Mouse (Mus musculus) gastrocnemius, adult 8-10 months (tissue): ENCODE measurements around the gene Gstt2. TPM values are rescaled to one million over a fixed set of nuclear protein-coding genes. Genes with fewer than 3 reads are reported as not detected.
A peak's percentile ranks its signal among the peaks of the same experiment; 100 is the strongest.
"Not testable (repeated sequence)": the region's sequence is repeated elsewhere in the genome, so short reads cannot be mapped to it uniquely, and the experiment has no call there.

Experiments used
- DNase-seq, 2 experiments: peaks; one replicate each; pipeline ENCODE4 v3.0.0; 2022; ENCODE audit warnings: low spot score in 2 of 2
- total RNA-seq, 4 experiments: library from RNA; stranded (reverse); gene quantifications; 2 replicates each; pipeline ENCODE4 v1.2.4; 2022

The Gstt2 gene
- total RNA-seq, 4 experiments from 2014 or later = 2.7 to 6.5 (median 3.8) TPM

DNA sequence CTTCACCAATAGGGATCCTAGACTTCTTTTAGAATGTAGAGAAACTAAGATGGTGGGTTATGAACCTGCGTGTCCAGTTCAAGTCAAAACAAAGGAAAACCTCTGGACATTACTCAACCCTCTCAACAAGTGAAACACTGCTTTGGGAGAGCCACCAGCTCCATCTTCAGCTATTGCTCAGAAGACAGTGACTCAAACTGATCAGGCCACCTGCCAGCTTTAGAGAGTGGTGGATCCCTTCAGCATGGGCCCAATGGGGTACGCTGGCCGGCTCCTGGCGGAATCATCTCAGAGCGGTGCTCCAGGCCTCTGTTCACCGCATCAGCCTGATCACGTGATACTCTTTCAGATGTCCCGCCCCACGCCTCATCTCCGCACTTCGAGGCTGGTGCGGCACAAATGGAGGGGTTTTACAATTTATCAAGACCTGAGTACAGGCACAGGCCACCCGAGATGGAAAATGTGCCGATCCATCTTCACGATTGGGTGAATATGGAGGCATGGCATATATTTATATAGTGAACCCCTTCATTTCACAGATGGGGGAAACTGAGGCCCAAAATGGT lies 18.3 kb upstream of the Gstt2 start:
- DNase-seq = no peak

DNA sequence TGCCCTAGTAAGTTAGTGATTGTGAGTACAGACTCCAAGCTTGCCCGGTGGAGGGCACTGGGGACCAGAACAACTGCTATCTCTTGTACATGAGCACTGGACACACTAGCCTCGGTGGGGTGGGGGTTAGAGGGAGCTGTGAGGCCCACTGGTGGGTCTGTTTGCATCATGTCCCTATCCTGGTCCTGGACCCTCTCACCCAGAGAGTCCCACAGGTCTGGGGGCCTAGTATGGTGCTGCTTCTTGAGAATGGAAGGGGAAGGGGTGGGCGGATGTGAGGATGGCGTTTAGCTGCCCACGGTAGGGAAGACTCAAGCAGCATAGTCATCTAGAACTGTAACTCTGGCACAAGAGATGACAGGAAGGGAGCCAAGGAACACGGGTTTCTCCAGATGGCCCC lies 17.6 kb upstream of the Gstt2 start:
- no peak for DNase-seq

DNA sequence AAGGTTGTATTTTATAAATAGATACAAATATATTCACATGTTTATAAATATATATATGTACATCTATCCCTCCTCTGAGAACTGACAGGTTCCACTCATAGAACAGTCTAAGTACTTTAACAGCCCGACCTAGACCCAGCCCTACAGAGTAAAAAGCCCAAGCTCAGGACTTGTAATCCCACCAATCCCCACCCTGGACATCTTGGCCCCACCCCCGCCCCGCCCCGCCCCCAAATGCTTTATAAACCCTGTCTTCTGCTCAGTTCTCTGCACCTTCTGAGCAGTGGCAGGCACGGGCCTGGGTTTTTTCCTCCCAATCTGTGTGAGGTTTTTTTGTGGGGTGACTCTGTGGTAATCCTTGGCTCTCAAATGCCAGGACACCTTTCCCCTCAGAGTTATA lies 16.9 kb upstream of the Gstt2 start:
- DNase-seq = no peak

DNA sequence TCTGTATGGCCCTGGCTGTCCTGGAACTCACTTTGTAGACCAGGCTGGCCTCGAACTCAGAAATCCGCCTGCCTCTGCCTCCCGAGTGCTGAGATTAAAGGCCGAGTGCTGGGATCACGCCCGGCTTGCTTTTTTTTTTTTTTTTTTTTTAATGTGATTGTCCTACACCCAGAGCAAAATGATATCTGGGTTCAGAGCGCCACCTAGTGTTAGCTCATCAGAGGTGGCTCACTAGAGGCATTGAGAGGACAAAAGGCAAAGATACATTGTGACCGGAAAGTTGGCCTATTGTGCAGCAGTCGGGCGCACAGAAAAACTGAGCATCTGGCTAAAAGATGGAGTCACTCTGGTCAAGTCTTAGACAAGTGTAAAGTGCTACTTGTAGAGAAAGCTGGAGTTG lies 16.2 kb upstream of the Gstt2 start:
- peak; percentile 69 to 70 for DNase-seq

DNA sequence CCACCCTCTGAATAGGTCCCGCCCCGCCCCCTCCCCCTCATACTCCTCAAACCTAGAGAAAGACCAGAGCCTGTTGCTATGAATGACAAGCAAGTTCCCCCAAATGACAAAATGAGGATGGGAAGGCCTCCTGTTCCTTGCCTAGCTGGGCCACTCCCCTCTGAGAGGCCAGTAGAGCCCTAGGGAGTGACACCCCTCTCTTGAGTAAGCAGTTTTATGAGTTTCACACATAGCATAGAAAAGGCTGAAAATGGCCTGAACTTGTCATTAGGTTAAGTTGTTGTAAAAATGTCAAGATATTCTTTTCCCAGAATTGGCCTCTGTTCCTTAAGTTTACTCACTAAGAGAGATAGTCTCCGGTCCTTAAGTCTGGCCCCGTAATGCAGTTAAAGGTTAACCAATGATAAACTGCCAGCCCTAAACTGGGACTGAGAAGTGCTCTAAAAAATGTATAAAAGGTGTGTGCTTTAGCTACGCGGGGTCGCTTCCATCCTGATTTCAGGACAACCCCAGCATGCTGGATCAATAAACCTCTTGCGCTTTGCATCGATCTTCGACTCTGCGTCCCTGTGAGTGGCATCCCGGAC lies 15.4 kb upstream of the Gstt2 start:
- no peak for DNase-seq

DNA sequence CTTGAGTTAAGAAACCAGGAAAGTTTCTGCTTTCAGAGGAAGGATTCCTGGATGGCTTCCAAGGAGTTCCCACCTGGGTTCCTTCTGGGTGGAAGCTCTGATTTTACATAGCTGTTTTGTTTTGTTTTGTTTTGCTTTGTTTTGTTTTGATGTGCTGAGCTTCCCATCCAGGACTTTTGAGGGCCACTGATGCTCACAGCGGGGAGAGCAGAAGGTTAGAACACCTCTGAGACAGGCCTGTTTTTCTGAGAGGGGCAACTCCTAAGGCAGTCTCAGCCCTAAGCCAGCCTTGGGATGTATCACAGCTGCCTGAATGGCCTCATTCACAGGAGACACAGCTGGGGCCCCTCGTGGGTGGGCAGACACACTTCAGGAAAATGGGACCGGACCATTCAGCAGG lies 14.5 kb upstream of the Gstt2 start:
- no peak for DNase-seq

DNA sequence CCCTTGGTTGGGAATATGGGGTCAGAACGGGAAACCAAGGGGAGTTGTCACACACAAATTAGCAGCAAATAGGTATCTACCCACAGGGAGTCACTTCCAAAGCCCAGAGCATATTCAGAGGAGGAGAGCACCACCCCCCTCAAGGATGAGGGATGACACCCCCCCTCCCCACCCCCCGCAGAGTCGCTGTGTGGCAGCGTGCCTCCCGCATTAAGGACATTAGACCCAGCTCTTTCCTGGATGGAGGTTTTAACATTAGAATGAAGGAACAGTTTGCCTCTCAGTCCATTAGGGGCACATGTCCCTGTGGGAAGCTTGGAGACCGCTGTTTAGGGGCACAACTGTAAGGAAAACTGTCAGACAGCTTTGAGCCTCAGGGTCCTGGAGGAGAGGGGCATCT lies 13.9 kb upstream of the Gstt2 start:
- no peak for DNase-seq

DNA sequence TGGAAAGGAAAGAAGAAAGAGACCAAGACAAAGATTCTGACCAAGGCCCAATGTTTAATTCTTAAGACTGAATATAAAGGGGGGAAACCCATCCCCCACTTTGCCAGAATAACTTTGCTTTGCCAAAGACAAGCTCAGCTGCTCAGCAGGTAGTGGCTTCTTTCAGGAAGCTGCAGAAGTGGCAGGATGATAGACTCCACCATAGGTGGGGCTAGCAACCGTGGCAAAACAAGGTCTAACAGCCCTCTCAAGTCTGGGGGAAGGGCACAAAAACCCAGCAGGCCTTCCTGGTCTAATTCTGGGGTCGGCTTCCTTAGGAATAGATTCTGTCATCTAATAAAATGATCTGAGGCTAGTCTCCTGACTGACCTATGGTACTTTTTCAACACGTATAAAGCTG lies 11.2 kb upstream of the Gstt2 start:
- no peak for DNase-seq

DNA sequence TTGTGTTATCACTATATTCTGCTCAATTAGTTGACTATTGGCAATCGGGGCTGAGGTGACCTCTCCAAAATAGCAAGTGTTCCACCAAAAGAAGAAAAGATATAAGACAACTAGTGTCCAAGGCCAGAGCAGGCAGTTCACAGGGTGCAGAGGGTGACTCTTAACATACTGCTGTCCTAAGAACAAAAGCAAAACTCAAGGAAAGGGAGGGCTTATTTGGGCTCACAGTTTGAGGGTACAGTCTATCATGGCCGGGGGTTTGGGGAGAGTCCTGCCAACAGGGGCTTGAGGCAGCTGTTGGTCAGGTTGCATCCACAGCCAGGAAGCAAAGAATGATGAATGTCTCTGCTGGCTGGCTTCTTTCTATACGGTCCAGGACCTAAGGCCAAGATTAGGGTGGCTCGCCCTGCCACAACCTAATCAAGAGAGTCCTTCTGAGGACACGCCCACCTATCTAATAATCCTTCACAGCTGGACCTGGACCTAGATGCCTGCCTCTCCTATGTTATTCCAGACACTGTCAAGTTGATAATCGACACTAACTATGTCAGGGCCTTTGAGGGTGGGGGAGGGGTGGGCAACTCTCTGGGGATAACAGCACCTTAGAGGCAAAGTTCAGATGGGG lies 8.2 kb upstream of the Gstt2 start:
- no peak for DNase-seq

DNA sequence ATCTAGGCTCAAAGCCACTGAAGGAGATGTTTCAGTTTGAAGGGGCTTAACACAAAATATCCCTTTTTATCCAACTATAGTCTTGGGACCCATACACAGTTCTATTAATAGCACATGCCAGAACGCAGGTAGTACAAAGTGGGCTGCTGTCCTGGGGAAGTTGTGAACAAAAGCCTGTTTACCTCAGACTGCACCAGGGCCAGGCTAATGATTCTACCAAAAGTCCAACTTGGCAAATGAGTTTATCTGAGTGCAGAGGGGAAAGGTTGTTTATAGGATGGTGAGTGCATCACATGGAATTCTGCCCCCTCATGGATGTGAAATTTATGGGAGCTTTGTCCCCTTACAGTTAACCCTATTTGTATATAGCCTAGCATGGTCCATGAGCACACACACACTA lies 7.6 kb upstream of the Gstt2 start:
- DNase-seq = no peak

DNA sequence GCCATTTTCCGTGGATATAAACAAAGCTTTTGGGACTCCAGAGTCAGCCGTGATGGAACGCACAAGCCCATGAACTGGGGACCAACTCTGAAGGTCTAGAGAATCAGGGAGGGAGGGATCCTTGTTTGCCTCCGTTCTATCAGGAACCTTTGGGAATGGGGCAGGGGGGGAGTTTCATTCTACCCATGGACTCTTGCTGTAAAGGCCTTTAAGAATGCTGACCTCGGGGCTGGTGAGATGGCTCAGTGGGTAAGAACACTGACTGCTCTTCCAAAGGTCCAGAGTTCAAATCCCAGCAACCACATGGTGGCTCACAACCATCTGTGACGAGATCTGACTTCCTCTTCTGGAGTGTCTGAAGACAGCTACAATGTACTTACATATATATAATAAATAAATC lies 6.7 kb upstream of the Gstt2 start:
- DNase-seq = not testable (repeated sequence)

DNA sequence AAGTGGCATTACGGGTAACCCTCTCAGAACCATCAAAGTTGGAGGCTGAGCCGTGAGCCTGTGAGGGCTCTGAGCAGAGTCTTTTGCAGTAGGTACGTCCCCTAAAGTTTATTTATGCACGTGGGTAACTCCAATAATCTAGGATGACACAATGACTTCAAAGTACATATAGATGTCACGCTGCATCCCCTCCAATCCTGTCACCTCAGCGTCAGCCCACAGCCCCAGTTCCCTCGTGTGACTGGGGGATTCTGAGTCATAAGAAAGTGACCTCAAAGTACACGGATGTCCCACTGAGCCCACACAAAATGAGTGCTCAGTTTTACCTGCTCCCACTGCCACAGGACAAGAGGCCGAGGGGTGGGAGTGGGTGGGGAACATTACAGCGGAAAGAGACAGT lies 1.9 kb upstream of the Gstt2 start:
- no peak for DNase-seq

DNA sequence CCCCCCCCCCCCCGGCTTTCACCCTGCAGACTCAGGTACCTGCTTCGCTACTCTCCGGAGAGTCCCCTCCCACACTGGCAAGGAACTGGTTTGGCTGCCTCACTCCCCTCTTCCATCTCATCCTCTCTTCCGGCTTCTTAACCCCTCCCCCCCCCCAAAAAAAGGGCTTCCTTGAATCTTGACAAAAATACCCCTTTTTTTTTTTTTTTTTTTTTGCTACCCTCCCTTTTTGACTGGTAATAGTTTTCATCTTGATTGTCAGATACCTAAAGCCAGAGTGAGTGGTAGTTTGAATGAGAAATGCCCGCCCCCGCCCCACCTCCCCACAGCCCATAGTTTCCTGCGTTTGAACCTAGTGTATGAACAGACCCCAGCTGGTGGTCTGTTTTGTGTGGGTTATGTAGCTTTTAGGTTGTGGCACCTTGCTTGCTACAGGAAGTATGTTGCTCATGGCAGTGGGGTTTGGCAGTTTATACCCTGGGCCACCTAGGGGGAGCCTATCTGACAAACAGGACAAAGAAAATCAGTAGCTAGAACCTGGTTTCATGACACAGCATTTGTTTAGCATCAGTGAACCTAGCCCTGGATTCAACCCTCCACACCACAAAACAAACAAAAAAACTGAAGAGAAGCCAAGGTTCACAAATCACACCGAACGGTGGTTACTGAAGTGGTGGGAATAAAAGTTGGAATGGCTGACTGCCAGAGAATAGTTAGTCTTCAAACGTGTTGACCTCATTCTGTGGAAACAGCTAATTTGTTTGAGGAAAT lies 1.3 kb downstream of the Gstt2 start:
- no peak for DNase-seq

DNA sequence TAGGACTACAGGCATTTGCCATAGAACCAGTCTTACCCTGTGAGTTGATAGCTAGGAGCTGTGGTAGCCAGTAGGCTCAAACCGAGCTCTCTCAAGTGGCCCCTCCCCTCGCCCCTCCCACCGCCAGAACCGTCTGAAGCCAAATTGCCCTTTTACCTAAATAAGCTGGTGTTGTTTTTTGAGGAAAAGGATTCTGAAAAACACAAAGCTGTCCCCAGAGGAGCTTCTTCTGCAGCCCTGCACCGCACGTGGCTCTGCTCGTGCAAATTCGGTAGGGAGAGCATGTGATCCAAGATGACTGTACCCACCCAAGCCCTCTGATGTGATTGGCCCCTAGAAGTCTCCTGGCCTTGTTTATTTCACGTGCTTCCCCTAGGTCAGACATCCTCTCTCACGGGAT lies 1.9 kb downstream of the Gstt2 start:
- peak; percentile 33 to 69 for DNase-seq

DNA sequence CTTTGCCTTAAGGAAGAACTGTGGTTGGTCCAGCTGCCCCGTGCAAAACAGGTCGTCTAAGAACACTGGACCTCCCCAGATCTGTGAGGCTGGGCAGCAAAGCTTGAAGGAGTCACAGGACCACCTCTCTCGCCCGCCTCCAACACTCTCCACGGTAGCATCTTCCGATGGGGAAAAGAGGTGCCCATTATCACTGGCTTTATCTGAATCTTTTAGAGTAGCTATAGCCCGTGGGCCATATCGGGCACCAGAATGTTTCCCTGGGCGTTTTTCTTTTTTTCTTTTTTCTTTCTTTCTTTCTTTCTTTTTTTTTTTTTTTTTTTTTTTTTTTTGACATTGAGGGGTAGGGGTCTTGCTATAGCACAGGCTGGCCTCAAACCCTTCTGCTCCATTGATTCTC lies 2.5 kb downstream of the Gstt2 start:
- no peak for DNase-seq

DNA sequence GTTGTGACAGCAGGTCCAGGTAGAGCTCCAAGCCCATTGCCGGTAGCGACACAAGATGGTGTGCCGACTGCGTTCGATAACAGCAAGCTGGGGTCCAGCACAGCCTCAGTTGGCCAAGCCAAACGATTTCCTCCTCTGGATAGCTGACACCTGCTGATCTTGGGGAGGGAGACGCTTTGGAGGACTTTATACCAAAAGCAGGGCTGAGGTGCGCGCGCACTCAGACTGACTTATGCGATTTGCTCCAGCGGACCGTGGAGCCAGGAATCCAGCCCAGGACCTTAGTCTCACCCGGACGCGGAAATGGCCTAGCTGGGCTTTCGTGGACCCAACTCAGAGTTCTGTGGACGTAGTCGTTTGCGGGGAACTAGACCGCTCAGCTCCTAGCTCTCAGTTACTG lies 3.0 kb downstream of the Gstt2 start:
- peak; percentile 54 to 68 for DNase-seq

DNA sequence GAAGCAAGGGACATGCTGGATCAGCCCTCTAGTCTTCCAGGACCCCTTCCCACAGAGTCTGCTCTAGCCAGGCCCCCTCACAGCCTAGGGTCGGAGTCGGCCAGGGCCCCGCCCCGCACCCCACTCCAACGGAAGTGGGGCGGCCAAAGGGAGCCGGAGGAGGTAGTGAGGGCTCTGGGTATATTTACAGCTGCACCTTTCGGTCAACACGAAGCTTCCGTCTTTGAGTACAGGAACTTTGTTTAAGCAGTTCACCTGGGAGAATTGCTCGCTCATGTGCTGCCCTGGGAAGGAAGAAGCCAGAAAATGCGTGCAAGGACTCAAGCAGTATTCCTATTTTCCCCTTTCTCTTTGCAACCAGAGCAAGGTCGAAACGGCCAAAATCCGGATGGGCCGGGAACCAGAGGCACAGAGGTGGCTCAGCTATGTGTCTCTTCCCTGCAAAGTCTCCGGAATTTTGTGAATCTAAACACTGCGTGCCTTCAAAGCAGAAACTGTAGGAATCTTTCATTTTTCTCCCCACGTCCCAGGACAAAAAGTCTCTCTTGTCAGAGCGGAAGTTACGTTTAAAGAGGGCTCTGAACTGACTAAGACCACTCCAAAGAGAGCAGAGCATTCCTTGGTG lies 3.7 kb downstream of the Gstt2 start:
- DNase-seq = no peak

DNA sequence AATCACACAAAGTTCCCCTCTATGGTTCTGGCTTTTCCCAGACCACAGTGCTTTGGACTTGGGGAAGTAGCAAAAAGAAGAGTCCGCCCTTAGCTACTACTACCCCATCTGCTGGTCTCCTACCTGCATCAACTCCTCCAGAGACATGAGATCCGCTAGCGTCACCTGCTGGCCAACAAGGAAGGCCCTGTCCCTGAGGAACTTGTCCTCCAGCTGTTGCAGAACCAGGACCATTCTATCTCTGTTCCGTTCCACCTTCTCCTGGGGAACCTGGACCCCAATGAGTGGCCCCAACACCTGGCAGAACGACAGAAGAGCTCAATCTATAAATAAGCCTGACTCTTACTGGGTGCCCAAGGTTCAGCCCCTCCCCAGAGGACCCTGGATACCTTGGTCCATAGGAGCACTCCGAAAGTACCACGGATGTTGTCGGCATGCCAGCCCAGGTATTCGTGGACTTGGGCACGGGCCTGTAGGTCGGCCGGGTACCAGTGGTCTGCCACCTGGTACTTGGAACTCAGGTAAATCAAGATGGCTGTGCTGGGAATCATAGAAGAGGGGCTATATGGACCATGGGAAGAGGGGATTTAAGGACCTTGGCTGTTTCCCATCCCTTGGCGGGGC lies 4.8 kb downstream of the Gstt2 start:
- DNase-seq = peak; percentile 56 to 62

DNA sequence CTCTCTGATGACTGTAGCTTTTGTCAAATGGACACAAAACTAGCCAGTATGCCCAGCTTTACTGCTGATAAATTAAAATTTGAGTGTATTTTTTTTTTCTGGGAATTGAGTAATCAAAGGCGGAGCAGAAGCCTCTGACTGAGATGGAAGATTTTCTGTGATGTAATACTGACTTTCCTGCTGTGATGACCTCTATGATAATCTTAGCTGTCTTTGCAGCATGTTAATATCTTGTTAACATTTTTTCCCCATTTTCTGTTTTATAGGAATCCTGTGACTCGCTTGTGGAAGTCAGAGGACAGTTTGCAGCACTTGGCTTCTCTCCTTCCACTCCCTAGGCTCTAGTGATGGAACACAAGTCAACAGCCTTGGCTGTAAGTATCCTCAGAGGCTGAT lies 7.0 kb downstream of the Gstt2 start:
- no peak for DNase-seq

DNA sequence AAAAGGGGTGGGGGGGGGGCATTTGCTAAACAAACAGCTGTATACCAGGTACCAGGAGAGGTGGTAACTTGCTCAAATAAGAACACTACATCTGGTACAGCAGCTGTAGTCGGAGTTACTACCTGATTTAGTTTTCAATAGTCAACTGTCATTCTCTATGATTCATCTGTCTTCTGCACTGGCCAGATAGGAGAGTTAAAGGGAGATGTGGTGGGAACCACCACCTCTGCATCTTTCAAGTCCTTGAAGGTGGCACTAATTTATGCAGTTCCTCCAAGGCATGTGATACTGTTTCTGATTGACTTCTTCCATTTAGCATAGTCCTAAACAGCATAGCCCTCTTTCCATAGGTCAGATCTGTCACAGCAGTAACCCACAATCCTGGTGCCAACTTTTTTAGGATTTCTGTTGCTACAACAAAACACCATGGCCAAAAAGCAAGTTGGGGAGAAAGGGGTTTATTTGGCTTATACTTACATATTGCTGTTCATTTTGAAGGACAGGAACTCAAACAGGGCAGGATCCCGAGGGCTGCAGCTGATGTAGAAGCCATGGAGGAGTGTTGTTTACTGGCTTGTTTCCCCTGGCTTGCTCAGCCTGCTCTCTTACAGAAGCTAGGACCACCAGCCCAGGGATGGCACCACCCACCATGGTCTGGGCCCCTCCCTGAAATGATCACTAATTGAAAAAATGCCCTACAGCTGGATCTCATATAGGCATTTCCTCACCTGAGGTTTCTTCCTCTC lies 7.5 kb downstream of the Gstt2 start:
- DNase-seq = no peak

DNA sequence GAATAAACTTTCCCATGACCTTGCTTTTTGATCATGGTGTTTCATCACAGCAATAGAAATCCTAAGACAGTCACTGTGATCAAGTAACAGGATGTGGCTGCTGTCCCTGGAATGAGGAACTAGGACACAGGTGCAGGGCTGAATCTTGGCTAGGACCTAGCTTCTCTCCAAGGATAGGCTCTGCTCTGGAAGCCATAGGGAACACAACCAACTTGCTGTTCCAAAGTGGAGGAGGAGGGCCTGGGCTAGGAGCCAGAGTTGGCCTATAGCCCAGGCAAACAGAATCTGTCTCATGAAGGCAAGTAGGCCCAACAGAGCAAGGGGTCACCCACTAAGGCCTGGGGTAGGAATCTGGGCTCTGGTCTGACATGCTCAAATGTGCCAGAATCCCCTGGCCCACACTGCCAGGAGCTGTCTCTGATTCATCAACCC lies 8.7 kb downstream of the Gstt2 start:
- DNase-seq = peak; percentile 91 to 94
